Mouse (Mus musculus) brain, embryonic 14.5 days (tissue): ENCODE results near the gene Mertk.

ENCODE experiments used
- CTCF ChIP-seq: fragments of 200-500 bp; IDR thresholded peaks from 2 replicates; pipeline ENCODE4 v1.5.1; 2012; ENCODE audit warnings: inconsistent platforms, mild to moderate bottlenecking, moderate library complexity, borderline replicate concordance; ENCODE audit not compliant: insufficient read depth, insufficient read length; ENCODE audit errors: extremely low read depth
- POLR2A ChIP-seq: fragments of 200-500 bp; IDR thresholded peaks from 2 replicates; pipeline ENCODE4 v1.6.1; 2012; ENCODE audit warnings: mild to moderate bottlenecking, inconsistent platforms, borderline replicate concordance; ENCODE audit not compliant: poor library complexity, insufficient read depth, insufficient read length, severe bottlenecking; ENCODE audit errors: extremely low read depth

GRCm38 (mm10) chr2:128728066-128728465 is 29.3 kb downstream of the Mertk start:
- TF ChIP-seq POLR2A (no peak), CTCF (no peak)
